Mouse (Mus musculus): ENCODE results near the gene Olfr1057. TPM values are rescaled to one million over a fixed set of nuclear protein-coding genes. Genes with fewer than 3 reads are reported as not detected.

The Olfr1057 gene
- polyA plus RNA-seq, 1 experiment, result not detected

GRCm38 (mm10) chr2:86350184-86350583 lies 28.0 kb downstream of the Olfr1057 start, which contains the start of gene Olfr1055:
TSS of gene Olfr1055 (minus strand) at chr2:86350284.
- no peaks in the 10 kb centered on the region for H3K36me3 ChIP-seq (ENCODE audit: control insufficient read depth, insufficient read depth, low read length)
- no peak for TF ChIP-seq CTCF (IDR thresholded peaks at IDR 0.05; ENCODE audit: control insufficient read depth, insufficient read depth, insufficient replicate concordance, low read depth, low read length)
- TF ChIP-seq POLR2A (IDR thresholded peaks at IDR 0.05; ENCODE audit: control insufficient read depth, low read depth, low read length), result no peak

GRCm38 (mm10) chr2:86335333-86335732 lies 42.9 kb downstream of the Olfr1057 start, which contains the start of gene Olfr1054:
TSS of gene Olfr1054 (minus strand) at chr2:86335433.
- H3K27me3 ChIP-seq (ENCODE audit: control insufficient read depth, insufficient read depth, low read length), result no peaks in the 10 kb centered on the region
- H3K27ac ChIP-seq (ENCODE audit: control insufficient read depth, insufficient read depth, low read depth, low read length), result no peak within 1 kb of the TSS
- H3K36me3 ChIP-seq (ENCODE audit: control insufficient read depth, insufficient read depth, low read length), result no peaks in the 10 kb centered on the region
- H3K4me1 ChIP-seq (ENCODE audit: control insufficient read depth, insufficient read depth, low read length), result no peaks in the 10 kb centered on the region
- H3K4me3 ChIP-seq (ENCODE audit: control insufficient read depth, low read depth, low read length), result no peak within 1 kb of the TSS
- TF ChIP-seq POLR2A (IDR thresholded peaks at IDR 0.05; ENCODE audit: control insufficient read depth, low read depth, low read length) (no peak), CTCF (IDR thresholded peaks at IDR 0.05; ENCODE audit: control insufficient read depth, insufficient read depth, insufficient replicate concordance, low read depth, low read length) (no peak)

More at GRCm38 (mm10) chr2:86350184-86350583, 28.0 kb downstream of the Olfr1057 start, which contains the start of gene Olfr1055:
- Histone ChIP-seq H3K4me3 (ENCODE audit: control insufficient read depth, low read depth, low read length) (no peak within 1 kb of the TSS), H3K27me3 (ENCODE audit: control insufficient read depth, insufficient read depth, low read length) (no peaks in the 10 kb centered on the region), H3K4me1 (ENCODE audit: control insufficient read depth, insufficient read depth, low read length) (no peaks in the 10 kb centered on the region), H3K27ac (ENCODE audit: control insufficient read depth, insufficient read depth, low read depth, low read length) (no peak within 1 kb of the TSS)

Other genes starting within 250 kb of the Olfr1057 start
- gene Olfr1039, start 242.5 kb downstream of the Olfr1057 start, polyA plus RNA-seq (2012; rRNA removed), result not detected in 2 replicates
- not detected in 2 replicates for gene Olfr1040, start 231.7 kb downstream of the Olfr1057 start, polyA plus RNA-seq (2012; rRNA removed)
- gene Olfr1042, start 216.6 kb downstream of the Olfr1057 start, polyA plus RNA-seq (2012; rRNA removed), result not detected in 2 replicates
- not detected in 2 replicates for gene Olfr1043, start 210.9 kb downstream of the Olfr1057 start, polyA plus RNA-seq (2012; rRNA removed)
- gene Olfr1044, start 200.6 kb downstream of the Olfr1057 start, polyA plus RNA-seq (2012; rRNA removed), result not detected in 2 replicates
- gene Olfr52, start 192.7 kb downstream of the Olfr1057 start, polyA plus RNA-seq (2012; rRNA removed), result not detected in 2 replicates
- not detected in 2 replicates for gene Olfr1045, start 175.4 kb downstream of the Olfr1057 start, polyA plus RNA-seq (2012; rRNA removed)
- not detected in 2 replicates for gene Olfr1046, start 159.1 kb downstream of the Olfr1057 start, polyA plus RNA-seq (2012; rRNA removed)
- gene Olfr1047, start 147.0 kb downstream of the Olfr1057 start, polyA plus RNA-seq (2012; rRNA removed), result not detected in 2 replicates
- gene Olfr1048, start 138.1 kb downstream of the Olfr1057 start, polyA plus RNA-seq (2012; rRNA removed), result not detected in 2 replicates
- gene Olfr1049, start 120.1 kb downstream of the Olfr1057 start, polyA plus RNA-seq (2012; rRNA removed), result not detected in 2 replicates
- not detected in 2 replicates for gene Olfr1051, start 99.3 kb downstream of the Olfr1057 start, polyA plus RNA-seq (2012; rRNA removed)
- not detected in 2 replicates for gene Olfr1052, start 85.9 kb downstream of the Olfr1057 start, polyA plus RNA-seq (2012; rRNA removed)
- gene Olfr1053, start 63.1 kb downstream of the Olfr1057 start, polyA plus RNA-seq (2012; rRNA removed), result not detected in 2 replicates
- gene Olfr1054, start 43.0 kb downstream of the Olfr1057 start, polyA plus RNA-seq (2012; rRNA removed), result not detected in 2 replicates
- not detected in 2 replicates for gene Olfr1055, start 28.1 kb downstream of the Olfr1057 start, polyA plus RNA-seq (2012; rRNA removed)
- gene Olfr1056, start 15.9 kb downstream of the Olfr1057 start, polyA plus RNA-seq (2012; rRNA removed), result not detected in 2 replicates
- gene Olfr1058, start 10.2 kb upstream of the Olfr1057 start, polyA plus RNA-seq (2012; rRNA removed), result not detected in 2 replicates
- not detected in 2 replicates for gene Olfr1061, start 35.7 kb upstream of the Olfr1057 start, polyA plus RNA-seq (2012; rRNA removed)
- gene Olfr1062, start 48.4 kb upstream of the Olfr1057 start, polyA plus RNA-seq (2012; rRNA removed), result not detected in 2 replicates
- gene Olfr1065, start 72.2 kb upstream of the Olfr1057 start, polyA plus RNA-seq (2012; rRNA removed), result not detected in 2 replicates
- not detected in 2 replicates for gene Olfr1066, start 77.9 kb upstream of the Olfr1057 start, polyA plus RNA-seq (2012; rRNA removed)
- gene Olfr228, start 109.0 kb upstream of the Olfr1057 start, polyA plus RNA-seq (2012; rRNA removed), result not detected in 2 replicates
- not detected in 2 replicates for gene Olfr1076, start 130.1 kb upstream of the Olfr1057 start, polyA plus RNA-seq (2012; rRNA removed)
- gene Olfr1079, start 164.1 kb upstream of the Olfr1057 start, polyA plus RNA-seq (2012; rRNA removed), result not detected in 2 replicates
- not detected in 2 replicates for gene Olfr1080, start 179.8 kb upstream of the Olfr1057 start, polyA plus RNA-seq (2012; rRNA removed)
- not detected in 2 replicates for gene Olfr1082, start 220.6 kb upstream of the Olfr1057 start, polyA plus RNA-seq (2012; rRNA removed)

Data from testis, adult 2 months (tissue).